Mouse (Mus musculus) neutrophil, adult 65 days (primary cell): ENCODE data around the gene Olfr218. TPM values are rescaled to one million over a fixed set of nuclear protein-coding genes. Genes with fewer than 3 reads are reported as not detected.

Source experiments
- total RNA-seq: library from RNA; stranded (reverse); gene quantifications from 2 replicates; pipeline ENCODE4 v1.2.4, GENCODE M21; 2023

Olfr218 gene
- not detected in 2 replicates for total RNA-seq

DNA sequence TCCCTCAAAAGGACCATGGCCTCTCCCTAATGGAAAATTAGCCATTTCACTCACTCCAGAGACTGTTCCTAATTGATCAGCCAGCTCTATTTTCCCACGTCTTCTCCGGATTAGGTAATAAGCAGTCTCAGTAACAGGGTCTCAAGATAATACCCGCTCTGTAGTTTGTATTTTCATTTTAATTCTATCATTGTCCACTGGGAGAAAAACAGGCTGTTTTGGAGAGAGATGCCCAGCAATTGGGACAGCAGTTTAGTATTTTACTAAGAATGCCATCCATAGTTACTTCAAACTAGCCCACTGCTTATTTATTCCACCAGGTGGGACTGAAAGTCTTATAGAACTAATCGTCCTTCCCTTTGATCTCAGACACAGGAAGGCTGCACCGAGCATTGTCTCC, at the start of gene Olfr218:
TSS of gene Olfr218 (plus strand) at position 301 of the 400 bp plus-strand sequence.

DNA sequence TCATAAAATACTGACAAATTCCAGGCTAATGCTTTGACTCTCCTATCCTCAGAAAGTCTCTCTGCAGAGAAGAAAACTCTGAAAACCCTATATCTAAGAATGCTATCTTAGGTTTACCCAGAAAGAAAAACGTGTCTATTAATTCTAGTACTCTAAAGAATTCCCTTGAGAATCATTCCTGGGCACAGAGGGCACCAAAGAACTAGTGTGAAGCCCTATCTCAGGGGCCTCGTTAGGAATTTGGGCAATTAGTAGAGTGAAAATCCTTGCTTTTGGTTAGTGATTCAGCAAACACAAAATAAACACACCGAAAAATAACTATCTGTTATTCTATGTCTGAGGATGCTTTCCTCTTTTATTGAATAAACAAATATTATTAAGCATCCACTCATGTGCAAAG, 7.1 kb upstream of the Olfr218 start, which contains the start of gene Olfr1406:
TSS of gene Olfr1406 (minus strand) at position 101 of the 400 bp plus-strand sequence.

DNA sequence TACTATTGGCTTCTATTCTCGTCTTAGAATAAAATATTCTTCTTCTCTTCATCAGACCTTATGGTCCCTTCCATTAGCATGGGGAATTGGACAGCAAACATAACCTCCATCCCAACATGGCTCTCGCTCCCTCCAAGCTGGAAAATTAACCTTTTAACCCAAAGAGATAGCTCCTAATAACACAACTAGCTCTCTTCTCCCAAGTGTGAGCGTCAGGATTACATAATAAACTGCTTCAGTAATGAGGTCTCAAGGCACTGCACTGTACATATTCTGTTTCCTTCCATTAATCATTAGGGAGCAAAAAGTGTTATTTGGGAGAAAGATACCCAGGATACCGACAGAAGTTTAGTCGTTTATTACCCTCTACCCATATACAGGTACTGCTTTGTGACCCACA, 14.5 kb downstream of the Olfr218 start, which contains the start of gene Olfr1404:
TSS of gene Olfr1404 (plus strand) at position 301 of the 400 bp plus-strand sequence.

DNA sequence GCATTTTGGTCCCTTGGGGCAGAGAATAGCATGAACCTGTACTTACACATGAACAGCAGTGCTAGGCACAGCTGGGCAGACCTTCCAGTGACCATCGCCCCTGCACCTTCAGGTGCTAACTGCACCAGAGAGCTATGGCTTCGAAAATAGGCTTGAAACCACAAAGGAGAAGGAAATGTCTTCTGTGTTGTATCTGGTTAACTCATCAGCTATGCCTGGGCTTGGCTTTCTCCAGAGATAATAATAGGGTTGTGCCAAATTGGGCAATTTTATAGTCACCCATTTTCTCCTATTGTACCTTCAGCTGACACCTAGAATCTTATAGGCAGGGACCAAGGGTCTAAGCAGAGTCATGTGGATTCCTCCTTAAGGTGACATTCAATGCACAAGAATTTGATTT, 29.5 kb downstream of the Olfr218 start, which contains the start of gene Fcer1a:
TSS of gene Fcer1a (minus strand) at position 134 of the 400 bp plus-strand sequence.

Other genes with a start within 250 kb of the Olfr218 start
- not detected in 2 replicates for gene Olfr16, start 247.4 kb upstream of the Olfr218 start, total RNA-seq
- not detected in 2 replicates for gene Olfr1408, start 60.4 kb upstream of the Olfr218 start, total RNA-seq
- not detected in 2 replicates for gene Olfr1406, start 7.2 kb upstream of the Olfr218 start, total RNA-seq
- not detected in 2 replicates for gene Olfr1404, start 14.6 kb downstream of the Olfr218 start, total RNA-seq
- gene Fcer1a, start 29.4 kb downstream of the Olfr218 start, total RNA-seq = 2.0 and 2.6 TPM in 2 replicates
- not detected in 2 replicates for gene Olfr418, start 68.2 kb downstream of the Olfr218 start, total RNA-seq
- not detected in 2 replicates for gene Mptx2, start 80.0 kb downstream of the Olfr218 start, total RNA-seq
- not detected in 2 replicates for gene Ackr1, start 135.9 kb downstream of the Olfr218 start, total RNA-seq
- gene Aim2, start 153.1 kb downstream of the Olfr218 start, total RNA-seq = 44.3 and 65.2 TPM in 2 replicates
- 0.75 and 0.82 TPM in 2 replicates for gene Cadm3, start 169.9 kb downstream of the Olfr218 start, total RNA-seq